Mouse (Mus musculus) myocyte (in vitro differentiated cells): ENCODE data around the gene Pald1. TPM values are rescaled to one million over a fixed set of nuclear protein-coding genes. Genes with fewer than 3 reads are reported as not detected.

ENCODE experiments used
- H3K27me3 ChIP-seq: one replicate; pipeline ENCODE4 v1.6.1; 2011; ENCODE audit not compliant: control insufficient read depth, insufficient read depth, insufficient read length
- H3K36me3 ChIP-seq: one replicate; pipeline ENCODE4 v1.6.1; 2011; ENCODE audit not compliant: control insufficient read depth, insufficient read depth
- H3K4me2 ChIP-seq: one replicate; pipeline ENCODE4 v1.6.1; 2011; ENCODE audit warnings: low read depth, control low read depth
- H3K4me3 ChIP-seq: one replicate; pipeline ENCODE4 v1.5.1; 2011; ENCODE audit warnings: mild to moderate bottlenecking, control low read depth, moderate library complexity
- H3K79me2 ChIP-seq: one replicate; pipeline ENCODE4 v1.6.1; 2011; ENCODE audit not compliant: control insufficient read depth, insufficient read depth
- H3ac ChIP-seq: one replicate; pipeline ENCODE4 v1.6.1; 2011; ENCODE audit not compliant: control insufficient read depth, insufficient read length
- CEBPB ChIP-seq: IDR thresholded peaks from 2 replicates; pipeline ENCODE4 v1.6.1; 2011; ENCODE audit warnings: mild to moderate bottlenecking, moderate library complexity; ENCODE audit not compliant: poor library complexity, insufficient read depth, severe bottlenecking
- E2F4 ChIP-seq: IDR thresholded peaks from one replicate; pipeline ENCODE4 v1.6.1; 2011; ENCODE audit warnings: mild to moderate bottlenecking, control low read depth, moderate library complexity; ENCODE audit not compliant: insufficient read depth
- MAX ChIP-seq: IDR thresholded peaks from one replicate; pipeline ENCODE4 v1.6.1; 2011; ENCODE audit warnings: low read depth, mild to moderate bottlenecking, control low read depth
- MYOD1 ChIP-seq, 3 experiments: IDR thresholded peaks; one replicate each; pipeline ENCODE4 v1.6.1; 2011; ENCODE audit warnings: control low read depth in 2 of 3, low read depth in 2 of 3, mild to moderate bottlenecking in 2 of 3, moderate library complexity in 1 of 3; ENCODE audit not compliant: insufficient read length in 2 of 3, control insufficient read depth in 1 of 3
- MYOG ChIP-seq, 3 experiments: IDR thresholded peaks; one replicate each; pipeline ENCODE4 v1.6.1; 2011; ENCODE audit warnings: control low read depth in 2 of 3, low read depth in 2 of 3, mild to moderate bottlenecking in 2 of 3; ENCODE audit not compliant: insufficient read length in 2 of 3, control insufficient read depth in 1 of 3, insufficient read depth in 1 of 3
- POLR2A ChIP-seq: IDR thresholded peaks from one replicate; pipeline ENCODE4 v1.6.1; 2011; ENCODE audit warnings: low read depth, mild to moderate bottlenecking, control low read depth, moderate library complexity; ENCODE audit not compliant: insufficient read length
- POLR2AphosphoS2 ChIP-seq: IDR thresholded peaks from one replicate; pipeline ENCODE4 v1.6.1; 2011; ENCODE audit warnings: low read depth, control low read depth; ENCODE audit not compliant: insufficient read length
- REST ChIP-seq: IDR thresholded peaks from one replicate; pipeline ENCODE4 v1.6.1; 2011; ENCODE audit warnings: mild to moderate bottlenecking, control low read depth, moderate library complexity; ENCODE audit not compliant: insufficient read depth, insufficient read length
- SRF ChIP-seq: IDR thresholded peaks from one replicate; pipeline ENCODE4 v1.6.1; 2011; ENCODE audit warnings: low read depth; ENCODE audit not compliant: control insufficient read depth, insufficient read length
- TCF12 ChIP-seq: IDR thresholded peaks from one replicate; pipeline ENCODE4 v1.6.1; 2011; ENCODE audit warnings: mild to moderate bottlenecking, control low read depth; ENCODE audit not compliant: poor library complexity, insufficient read depth, severe bottlenecking
- TCF3 ChIP-seq: IDR thresholded peaks from one replicate; pipeline ENCODE4 v1.6.1; 2011; ENCODE audit warnings: low read depth, control low read depth; ENCODE audit not compliant: insufficient read length
- USF1 ChIP-seq: IDR thresholded peaks from one replicate; pipeline ENCODE4 v1.6.1; 2011; ENCODE audit warnings: low read depth, mild to moderate bottlenecking, control low read depth, moderate library complexity
- polyA plus RNA-seq: library from polyadenylated mRNA; unstranded; fragments of >200 nt; fragmentation: generic; extraction: Trizol; gene quantifications from one replicate; pipeline ENCODE4 v1.2.1, GENCODE M21; 2012; ENCODE audit warnings: missing spikeins

Gene Pald1
- polyA plus RNA-seq, 1 experiment: 14.0 TPM

DNA sequence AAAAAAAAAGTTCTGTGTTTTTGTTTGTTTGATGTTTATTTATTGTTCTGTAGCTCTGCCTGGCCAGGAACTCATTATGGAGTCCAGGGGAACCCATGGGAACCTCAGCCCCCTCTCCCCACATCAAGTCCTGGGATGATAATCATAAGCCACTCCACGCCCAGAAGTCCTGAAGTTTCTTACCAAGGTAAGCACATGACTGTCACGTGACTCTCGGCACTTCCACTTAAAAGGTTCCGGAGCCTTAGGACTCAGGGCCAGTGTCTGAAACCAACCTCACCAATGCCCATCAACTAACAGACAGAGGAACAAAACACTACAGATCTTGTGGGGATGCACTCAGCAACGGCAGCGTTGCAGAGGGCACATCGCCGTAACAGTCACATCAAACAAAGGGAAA is 23.9 kb downstream of the Pald1 start:
- H3K27me3 ChIP-seq: no peaks in the 10 kb centered on the region
- no peak overlapping the region for H3K4me2 ChIP-seq
- TF ChIP-seq MYOD1 (IDR thresholded peaks at IDR 0.05; ENCODE audit: control insufficient read depth in 1 of 3, insufficient read length in 2 of 3, low read depth in 2 of 3): no peak
- TF ChIP-seq CEBPB: no peak
- no peak for TF ChIP-seq MAX
- TF ChIP-seq SRF: no peak
- no peak for TF ChIP-seq E2F4
- no peak for TF ChIP-seq MYOG (IDR thresholded peaks at IDR 0.05; ENCODE audit: control insufficient read depth in 1 of 3, insufficient read depth in 1 of 3, insufficient read length in 2 of 3, low read depth in 2 of 3)
- TF ChIP-seq TCF3: no peak
- no peak for TF ChIP-seq TCF12
- no peak for TF ChIP-seq USF1
- no peak for TF ChIP-seq REST
- no peak for TF ChIP-seq POLR2A
- TF ChIP-seq POLR2AphosphoS2: no peak
- H3K36me3 ChIP-seq: no peaks in the 10 kb centered on the region
- no peak overlapping the region for H3ac ChIP-seq
- H3K4me3 ChIP-seq: no peak overlapping the region
- H3K79me2 ChIP-seq: peaks cover 16% of the 10 kb centered on the region

DNA sequence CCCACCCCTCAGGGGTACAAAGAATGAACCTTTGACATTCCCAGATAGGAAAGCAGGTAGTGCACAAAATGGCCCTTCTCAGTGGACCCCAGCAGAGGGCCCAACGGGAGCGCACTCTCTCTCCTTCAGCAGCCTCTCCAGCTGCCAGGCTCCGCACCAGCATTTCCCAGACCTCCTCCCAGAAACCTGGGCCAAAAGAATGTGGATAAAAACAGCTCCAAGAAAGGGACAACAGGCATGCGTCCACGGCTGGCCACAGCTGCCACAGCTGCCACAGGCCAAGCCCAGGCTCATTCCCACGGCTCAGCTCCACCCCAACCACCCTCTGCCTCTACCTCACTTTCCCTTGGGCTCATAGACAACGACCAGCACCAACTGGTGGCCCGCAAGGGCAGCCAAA is 25.7 kb downstream of the Pald1 start:
- no peak overlapping the region for H3ac ChIP-seq
- TF ChIP-seq TCF3 (peak; percentile 80), MAX (no peak), MYOD1 (IDR thresholded peaks at IDR 0.05; ENCODE audit: control insufficient read depth in 1 of 3, insufficient read length in 2 of 3, low read depth in 2 of 3) (peak in 2 of 3 experiments; percentile 90 to 91), MYOG (IDR thresholded peaks at IDR 0.05; ENCODE audit: control insufficient read depth in 1 of 3, insufficient read depth in 1 of 3, insufficient read length in 2 of 3, low read depth in 2 of 3) (peak; percentile 59 to 91 (median 90))
- no peaks in the 10 kb centered on the region for H3K27me3 ChIP-seq
- H3K4me2 ChIP-seq: no peak overlapping the region
- H3K4me3 ChIP-seq: no peak overlapping the region
- H3K79me2 ChIP-seq: peaks cover 16% of the 10 kb centered on the region
- H3K36me3 ChIP-seq: no peaks in the 10 kb centered on the region

DNA sequence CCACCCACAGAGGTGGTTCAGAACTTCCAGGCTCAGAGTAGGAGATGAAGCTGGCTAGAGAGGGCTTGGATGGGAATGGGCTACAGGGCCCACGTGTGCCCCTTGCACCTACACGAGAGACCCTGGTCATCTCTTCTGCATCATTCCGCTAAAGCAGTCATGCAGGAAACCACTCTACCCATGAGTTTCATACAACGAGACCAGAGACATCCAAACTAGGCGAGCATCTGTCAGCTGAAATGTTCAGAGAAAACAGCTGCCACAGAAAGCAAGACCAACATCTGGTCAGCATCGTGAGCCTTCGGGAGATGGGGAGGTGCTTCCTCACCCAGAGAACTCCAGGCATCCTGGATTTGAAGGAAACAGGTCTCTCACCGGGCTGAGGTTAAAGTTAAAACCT is 26.8 kb downstream of the Pald1 start:
- no peak overlapping the region for H3K4me2 ChIP-seq
- no peak for TF ChIP-seq MYOD1 (IDR thresholded peaks at IDR 0.05; ENCODE audit: control insufficient read depth in 1 of 3, insufficient read length in 2 of 3, low read depth in 2 of 3)

GRCm38 (mm10) chr10:61356095-61356494 is 27.2 kb downstream of the Pald1 start:
- no peak overlapping the region for H3K4me3 ChIP-seq
- TF ChIP-seq USF1: no peak
- no peak for TF ChIP-seq POLR2A
- no peak for TF ChIP-seq REST
- no peaks in the 10 kb centered on the region for H3K27me3 ChIP-seq
- H3K4me2 ChIP-seq: no peak overlapping the region
- no peaks in the 10 kb centered on the region for H3K36me3 ChIP-seq
- H3K79me2 ChIP-seq: peaks cover 12% of the 10 kb centered on the region
- no peak overlapping the region for H3ac ChIP-seq

More for the DNA sequence above, 26.8 kb downstream of the Pald1 start:
- no peak overlapping the region for H3ac ChIP-seq
- no peaks in the 10 kb centered on the region for H3K27me3 ChIP-seq
- no peaks in the 10 kb centered on the region for H3K36me3 ChIP-seq
- peaks cover 16% of the 10 kb centered on the region for H3K79me2 ChIP-seq
- no peak overlapping the region for H3K4me3 ChIP-seq

- H3K79me2 ChIP-seq: peaks cover 7% of the 10 kb centered on the region
- H3K36me3 ChIP-seq: no peaks in the 10 kb centered on the region
- TF ChIP-seq REST (no peak), CEBPB (no peak), E2F4 (no peak), TCF12 (no peak), POLR2A (no peak), USF1 (no peak), MAX (no peak), MYOD1 (IDR thresholded peaks at IDR 0.05; ENCODE audit: control insufficient read depth in 1 of 3, insufficient read length in 2 of 3, low read depth in 2 of 3) (no peak), POLR2AphosphoS2 (no peak), MYOG (IDR thresholded peaks at IDR 0.05; ENCODE audit: control insufficient read depth in 1 of 3, insufficient read depth in 1 of 3, insufficient read length in 2 of 3, low read depth in 2 of 3) (no peak), SRF (no peak), TCF3 (no peak)
- no peak overlapping the region for H3ac ChIP-seq
- no peak overlapping the region for H3K4me2 ChIP-seq
- H3K4me3 ChIP-seq: no peak overlapping the region
- H3K27me3 ChIP-seq: no peaks in the 10 kb centered on the region
Observed at GRCm38 (mm10) chr10:61355611-61356010, 27.7 kb downstream of the Pald1 start.

DNA sequence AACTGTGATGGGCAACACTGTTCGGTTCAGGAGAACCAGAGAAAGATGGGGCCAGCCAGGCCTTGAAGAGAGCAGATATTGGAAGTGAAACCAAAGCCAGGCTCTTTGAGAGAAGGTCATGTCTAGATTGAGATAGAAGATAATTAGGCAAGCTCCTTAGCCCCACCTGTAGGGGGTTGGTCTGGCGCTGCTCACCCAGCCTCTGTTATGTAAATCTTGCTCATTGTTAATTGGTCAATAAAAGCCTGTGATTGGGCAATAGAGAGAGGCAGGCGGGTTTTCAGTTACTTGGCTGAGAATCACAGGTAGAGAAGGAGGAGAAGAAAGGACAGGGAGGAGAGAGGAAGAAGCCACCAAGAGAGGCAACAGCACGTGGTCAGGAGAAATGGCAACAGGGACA is 32.1 kb downstream of the Pald1 start:
- no peak overlapping the region for H3ac ChIP-seq
- TF ChIP-seq REST (no peak), TCF3 (no peak), TCF12 (no peak), SRF (no peak), E2F4 (no peak), MYOG (IDR thresholded peaks at IDR 0.05; ENCODE audit: control insufficient read depth in 1 of 3, insufficient read depth in 1 of 3, insufficient read length in 2 of 3, low read depth in 2 of 3) (no peak), MAX (no peak), POLR2A (no peak), POLR2AphosphoS2 (no peak), CEBPB (no peak), MYOD1 (IDR thresholded peaks at IDR 0.05; ENCODE audit: control insufficient read depth in 1 of 3, insufficient read length in 2 of 3, low read depth in 2 of 3) (no peak), USF1 (no peak)

More for the DNA sequence above, 32.1 kb downstream of the Pald1 start:
- Histone ChIP-seq H3K4me3 (no peak overlapping the region), H3K27me3 (no peaks in the 10 kb centered on the region), H3K36me3 (no peaks in the 10 kb centered on the region), H3K79me2 (no peaks in the 10 kb centered on the region), H3K4me2 (no peak overlapping the region)
